Mouse (Mus musculus) cerebellum, adult 2 months (tissue): ENCODE measurements at regions not wholly inside any gene's neighbourhood (a gene's known extent, or its start where the extent isn't known, plus 50 kb on each side); places are given as distances from the start of the nearest gene placed in this dataset.
"Not testable (repeated sequence)": the region's sequence is repeated elsewhere in the genome, so short reads cannot be mapped to it uniquely, and the experiment has no call there.

Source experiments
- DNase-seq, 2 experiments: peaks; one replicate each; pipeline ENCODE4 v3.0.0; 2021
- H3K27ac ChIP-seq: fragments of 200-500 bp; 2 replicates; pipeline ENCODE4 v1.5.1; 2012; ENCODE audit warnings: low read length, control low read depth, inconsistent platforms; ENCODE audit not compliant: insufficient read depth
- H3K27me3 ChIP-seq: fragments of 200-500 bp; 2 replicates; pipeline ENCODE4 v1.6.1; 2012; ENCODE audit warnings: inconsistent platforms, mild to moderate bottlenecking, low read length, moderate library complexity; ENCODE audit not compliant: control insufficient read depth, insufficient read depth
- H3K4me1 ChIP-seq: fragments of 200-500 bp; 2 replicates; pipeline ENCODE4 v1.6.1; 2011; ENCODE audit warnings: low read length; ENCODE audit not compliant: control insufficient read depth, insufficient read depth
- H3K4me3 ChIP-seq: fragments of 200-500 bp; replicated peaks from 2 replicates; pipeline ENCODE3; 2011; ENCODE audit warnings: mild to moderate bottlenecking, low read depth, low read length, control low read depth; ENCODE audit not compliant: insufficient read depth
- CTCF ChIP-seq: fragments of 200-500 bp; IDR thresholded peaks from 2 replicates; pipeline ENCODE4 v1.5.1; 2011; ENCODE audit warnings: low read depth, mild to moderate bottlenecking, control low read depth, low read length, moderate library complexity, borderline replicate concordance; ENCODE audit not compliant: insufficient read depth
- POLR2A ChIP-seq: fragments of 200-500 bp; IDR thresholded peaks from 2 replicates; pipeline ENCODE4 v1.6.1; 2011; ENCODE audit warnings: low read length, control low read depth, borderline replicate concordance; ENCODE audit not compliant: insufficient read depth
- WGBS: fragments of 180-500 bp; shearing (Covaris S2); methylation state at CpG from one replicate; pipeline ENCODE4 v1.1.7; 2018; 5-methylcytosine and 5-hydroxymethylcytosine counted together

GRCm38 (mm10) chr13:46020945-46021835 lies 56.4 kb upstream of the Atxn1 start:
- Histone ChIP-seq H3K27ac (no peak overlapping the region), H3K27me3 (no peaks in the 10 kb centered on the region), H3K4me3 (no peak overlapping the region), H3K4me1 (peaks cover 17% of the 10 kb centered on the region)
- WGBS: 97% methylated on average over 6 of the region's 6 CpGs
- no peak for DNase-seq
- TF ChIP-seq POLR2A (no peak), CTCF (no peak)

- Histone ChIP-seq H3K4me3 (no peak overlapping the region), H3K27ac (no peak overlapping the region), H3K4me1 (peaks cover 15% of the 10 kb centered on the region), H3K27me3 (no peaks in the 10 kb centered on the region)
- no peak for TF ChIP-seq POLR2A
- TF ChIP-seq CTCF: no peak
- WGBS: 10% methylated on average over 9 of the region's 9 CpGs
- peak; percentile 55 to 63 for DNase-seq
Measured at GRCm38 (mm10) chr13:46019431-46020166, 54.8 kb upstream of the Atxn1 start.

GRCm38 (mm10) chr13:46018903-46019430 lies 54.2 kb upstream of the Atxn1 start:
- no peaks in the 10 kb centered on the region for H3K27me3 ChIP-seq
- TF ChIP-seq POLR2A (no peak), CTCF (no peak)
- 82% methylated on average over 13 of the region's 13 CpGs for WGBS

GRCm38 (mm10) chr13:46017742-46018141 lies 52.9 kb upstream of the Atxn1 start:
- Histone ChIP-seq H3K27ac (no peak overlapping the region), H3K4me3 (no peak overlapping the region), H3K27me3 (no peaks in the 10 kb centered on the region), H3K4me1 (peaks cover 15% of the 10 kb centered on the region)
- no peak for DNase-seq
- no peak for TF ChIP-seq POLR2A
- no peak for TF ChIP-seq CTCF
- 97% methylated on average over 5 of the region's 5 CpGs for WGBS

More at GRCm38 (mm10) chr13:46018903-46019430, 54.2 kb upstream of the Atxn1 start:
- no peak for DNase-seq
- H3K27ac ChIP-seq: no peak overlapping the region
- H3K4me3 ChIP-seq: no peak overlapping the region
- H3K4me1 ChIP-seq: peaks cover 15% of the 10 kb centered on the region

- peaks cover 15% of the 10 kb centered on the region for H3K4me1 ChIP-seq
- not testable (repeated sequence) for H3K27ac ChIP-seq, H3K4me3 ChIP-seq, DNase-seq, H3K27me3 ChIP-seq
- 91% methylated on average over 2 of the region's 2 CpGs for WGBS
Measured at GRCm38 (mm10) chr13:46017011-46017410, 52.2 kb upstream of the Atxn1 start.

- TF ChIP-seq POLR2A (no peak), CTCF (no peak)
- no peaks in the 10 kb centered on the region for H3K27me3 ChIP-seq
- H3K27ac ChIP-seq: no peak overlapping the region
- peaks cover 14% of the 10 kb centered on the region for H3K4me1 ChIP-seq
- no peak for DNase-seq
- 89% methylated on average over 7 of the region's 7 CpGs for WGBS
- H3K4me3 ChIP-seq: no peak overlapping the region
Measured at GRCm38 (mm10) chr13:46015231-46015630, 50.4 kb upstream of the Atxn1 start.

- no peak for TF ChIP-seq CTCF
- TF ChIP-seq POLR2A: no peak
- H3K4me3 ChIP-seq: no peak overlapping the region
Measured at GRCm38 (mm10) chr13:46014637-46015036, 49.8 kb upstream of the Atxn1 start.

More at GRCm38 (mm10) chr13:46014637-46015036, 49.8 kb upstream of the Atxn1 start:
- Histone ChIP-seq H3K4me1 (peaks cover 9% of the 10 kb centered on the region), H3K27me3 (no peaks in the 10 kb centered on the region), H3K27ac (no peak overlapping the region)
- 85% methylated on average over 2 of the region's 2 CpGs for WGBS
- no peak for DNase-seq
